ENCODE assay signal across 8 mouse cellular contexts in genomic region chr3:106547924-106548539, GRCm38 (mm10). TPM values are rescaled to one million over a fixed set of nuclear protein-coding genes. Genes with fewer than 3 reads are reported as not detected.
A peak's percentile ranks its signal among the peaks of the same experiment; 100 is the strongest.
DNase-seq lines count a peak whose midpoint lies in the region; ATAC-seq and TF ChIP-seq lines count a peak whose summit lies in the region.

No protein-coding gene starts in this region.

- no peak for TF ChIP-seq CTCF in lung, embryonic 14.5 days (IDR thresholded peaks at IDR 0.05; ENCODE audit: low read depth)

- peak; percentile 22 for DNase-seq in urinary bladder, postnatal 14 days (ENCODE audit: low spot score)
- DNase-seq in urinary bladder, postnatal 10 days (ENCODE audit: low spot score): no peak
- DNase-seq in fibroblast of lung, adult 2 months (ENCODE audit: low read depth): peak; percentile 19
- peak; percentile 66 for DNase-seq in lung, embryonic 14.5 days
- DNase-seq in retina, postnatal 7 days (ENCODE audit: low read depth, low spot score): peak; percentile 11
- DNase-seq in ovary, postnatal 10 days (ENCODE audit: low spot score): no peak
- DNase-seq in frontal cortex, postnatal 14 days (ENCODE audit: low spot score in 2 of 2): no peak

- peak overlapping the region; percentile 90 for H3K9ac ChIP-seq in hindbrain, embryonic 13.5 days
- H3K9ac ChIP-seq in lung, embryonic 14.5 days: peak overlapping the region; percentile 94

- no peaks in the 10 kb centered on the region for H3K9me3 ChIP-seq in hindbrain, embryonic 13.5 days
- H3K9me3 ChIP-seq in lung, embryonic 14.5 days (ENCODE audit: low read depth, low read length): no peaks in the 10 kb centered on the region

- H3K27ac ChIP-seq in hindbrain, embryonic 13.5 days: peak overlapping the region; percentile 96
- peak overlapping the region; percentile 98 for H3K27ac ChIP-seq in lung, embryonic 14.5 days (ENCODE audit: low read depth)

- no peaks in the 10 kb centered on the region for H3K27me3 ChIP-seq in hindbrain, embryonic 13.5 days
- no peaks in the 10 kb centered on the region for H3K27me3 ChIP-seq in lung, embryonic 14.5 days (ENCODE audit: insufficient read depth, low read length)

- peak overlapping the region; percentile 84 for H3K4me3 ChIP-seq in hindbrain, embryonic 13.5 days
- peak overlapping the region; percentile 79 for H3K4me3 ChIP-seq in lung, embryonic 14.5 days (ENCODE audit: low read depth, low read length)

- peak; percentile 50; the same call in 1 of the 2 replicates for ATAC-seq in hindbrain, embryonic 13.5 days (ENCODE audit: low FRiP score)
- ATAC-seq in lung, embryonic 14.5 days (ENCODE audit: insufficient read depth): peak; percentile 35

- peak overlapping the region; percentile 71 for H3K4me2 ChIP-seq in hindbrain, embryonic 13.5 days
- peak overlapping the region; percentile 63 for H3K4me2 ChIP-seq in lung, embryonic 14.5 days

- H3K4me1 ChIP-seq in hindbrain, embryonic 13.5 days (replicated peaks): peaks cover 29% of the 10 kb centered on the region
- no peaks in the 10 kb centered on the region; the same call in 1 of the 2 replicates for H3K4me1 ChIP-seq in lung, embryonic 14.5 days (ENCODE audit: insufficient read depth)

- WGBS in hindbrain, embryonic 13.5 days: under 1% methylated on average over 27 of the region's 27 CpGs
- under 1% methylated on average over 27 of the region's 27 CpGs for WGBS in lung, embryonic 14.5 days

- H3K36me3 ChIP-seq in hindbrain, embryonic 13.5 days: peaks cover 3% of the 10 kb centered on the region; the same call in 1 of the 2 replicates
- 0 out of 2 replicates have a peak, but pooled peaks cover 11% of the 10 kb centered on the region for H3K36me3 ChIP-seq in lung, embryonic 14.5 days (ENCODE audit: insufficient read depth)

RNA-seq across cellular contexts. Expression of gene Cept1, which starts 0.4 kb away (rescaled TPM):
- 39.1 and 43.5 TPM in 2 replicates for polyA plus RNA-seq in hindbrain, embryonic 13.5 days (2015; fragmentation: Nextera tagmentation; extraction: Ambion mirVana)
- polyA plus RNA-seq in lung, embryonic 14.5 days (2014; fragmentation: Nextera tagmentation; extraction: Ambion mirVana): 59.6 and 62.0 TPM in 2 replicates

RNA-seq across cellular contexts. Expression of gene Dram2, which starts 0.4 kb away (rescaled TPM):
- 57.9 and 62.5 TPM in 2 replicates for polyA plus RNA-seq in hindbrain, embryonic 13.5 days (2015; fragmentation: Nextera tagmentation; extraction: Ambion mirVana)
- 63.3 and 63.9 TPM in 2 replicates for polyA plus RNA-seq in lung, embryonic 14.5 days (2014; fragmentation: Nextera tagmentation; extraction: Ambion mirVana)

Comparison
In these comparisons a context has a peak if more than half of its experiments do, and no peak if none do; other contexts are left out.
1. DNase-seq: peak in urinary bladder, postnatal 14 days (single experiment), fibroblast of lung, adult 2 months (single experiment), lung, embryonic 14.5 days (single experiment) and retina, postnatal 7 days (single experiment); none in urinary bladder, postnatal 10 days (single experiment), ovary, postnatal 10 days (single experiment) and frontal cortex, postnatal 14 days (0 of 2).